Mouse (Mus musculus) cerebellum, adult 9-11 months (tissue): ENCODE data around the gene Crybg1.
A peak's percentile ranks its signal among the peaks of the same experiment; 100 is the strongest.
"Not testable (repeated sequence)": the region's sequence is repeated elsewhere in the genome, so short reads cannot be mapped to it uniquely, and the experiment has no call there.

ENCODE experiments used
- DNase-seq: peaks from one replicate; pipeline ENCODE4 v3.0.0; 2022

Gene Crybg1

DNA sequence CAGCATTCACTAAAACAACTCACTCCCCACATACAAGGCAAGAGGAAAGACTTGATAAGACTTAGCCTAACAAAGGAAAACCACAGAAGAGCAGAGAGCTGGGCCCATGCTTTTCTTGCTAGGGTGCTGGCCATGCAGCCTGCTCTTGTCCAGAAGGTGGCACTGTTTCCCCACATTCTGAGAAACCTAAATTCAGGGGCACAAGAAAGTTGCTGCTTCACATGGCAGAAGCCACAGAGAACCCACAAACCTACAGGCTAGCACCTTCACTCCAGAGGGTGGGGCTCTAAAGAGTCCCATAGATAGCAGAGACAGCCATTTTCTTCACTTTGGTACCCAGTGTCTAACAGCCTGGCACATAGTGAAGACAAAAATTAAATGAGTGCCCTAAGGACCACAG lies 194.7 kb downstream of the Crybg1 start:
- DNase-seq, result peak; percentile 7

DNA sequence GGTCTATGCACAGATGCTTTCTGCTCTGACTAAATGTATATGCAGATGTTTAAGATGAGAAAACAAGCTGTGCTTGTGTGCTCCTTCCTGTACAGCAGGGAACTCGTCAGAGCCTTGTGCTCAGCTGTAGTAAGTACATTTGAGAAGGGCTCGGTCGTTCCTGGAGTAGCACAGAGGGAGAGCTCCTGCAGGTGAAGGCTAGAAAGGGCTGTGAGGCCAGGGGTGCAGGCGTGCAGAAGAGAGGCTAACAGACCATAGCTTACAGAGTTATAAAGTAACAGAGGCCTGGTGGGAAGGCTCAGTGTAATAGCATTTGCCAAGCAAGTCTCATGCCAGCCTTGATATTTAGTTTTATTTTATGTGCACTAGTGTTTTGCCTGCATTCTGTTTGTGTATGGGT lies 203.2 kb downstream of the Crybg1 start:
- no peak for DNase-seq

DNA sequence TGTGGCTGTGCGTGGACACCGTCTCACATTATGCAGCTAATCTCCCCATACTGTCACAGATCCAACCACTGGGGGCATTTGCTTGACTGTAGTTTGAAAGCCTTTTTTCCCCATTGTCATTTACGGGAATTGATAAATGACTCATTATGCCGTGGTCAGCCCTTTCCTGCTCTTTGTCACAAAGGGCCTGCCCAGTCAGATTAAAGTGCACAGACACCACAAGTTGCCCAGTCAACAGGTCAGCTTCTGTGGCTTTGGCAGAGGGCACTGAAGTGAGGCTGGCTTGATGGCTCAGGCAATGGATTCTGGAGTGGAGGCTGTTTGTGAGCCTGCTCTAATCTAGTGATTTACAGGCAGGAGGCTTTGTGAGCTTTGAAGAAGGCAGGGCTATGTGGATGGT lies 204.9 kb downstream of the Crybg1 start:
- no peak for DNase-seq

GRCm38 (mm10) chr10:43939136-43939662 lies 209.5 kb downstream of the Crybg1 start:
- DNase-seq, result no peak

GRCm38 (mm10) chr10:43928596-43928995 lies 220.1 kb downstream of the Crybg1 start:
- DNase-seq, result peak; percentile 27

DNA sequence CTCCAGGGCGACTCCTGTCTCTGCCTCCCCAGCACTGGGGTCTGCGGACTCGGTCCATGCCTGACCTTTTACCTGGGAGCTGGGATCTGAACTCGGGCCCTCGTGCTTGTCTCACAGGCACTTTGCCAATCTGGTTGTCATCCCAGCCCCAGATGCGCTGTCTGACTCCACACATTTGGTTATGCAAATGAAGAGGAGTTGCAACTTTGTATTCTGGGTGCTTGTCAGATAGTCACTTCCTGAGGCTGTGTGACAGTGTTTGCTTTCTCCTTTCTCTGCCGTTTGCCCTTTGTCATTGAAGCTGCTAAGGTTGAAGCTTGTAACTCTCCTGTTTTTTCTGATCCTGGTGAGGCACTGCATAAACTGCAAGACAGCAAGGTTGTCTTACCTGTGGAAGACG lies 220.9 kb downstream of the Crybg1 start:
- no peak for DNase-seq

DNA sequence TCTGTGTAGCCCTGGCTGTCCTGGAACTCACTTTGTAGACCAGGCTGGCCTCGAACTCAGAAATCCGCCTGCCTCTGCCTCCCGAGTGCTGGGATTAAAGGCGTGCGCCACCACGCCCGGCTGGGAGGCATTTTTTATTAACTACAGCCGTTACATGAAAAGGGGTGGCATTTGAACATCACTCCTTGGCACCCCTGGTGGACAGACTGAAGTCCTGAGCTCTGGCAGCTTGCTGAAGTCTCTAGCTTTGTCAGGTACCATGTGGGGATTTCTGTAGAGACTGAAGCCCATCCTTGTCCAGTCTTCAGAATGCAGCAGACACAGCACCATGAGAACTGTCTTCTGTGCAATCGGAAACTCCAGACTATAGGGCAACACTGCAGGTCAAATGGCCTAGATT lies 222.9 kb downstream of the Crybg1 start:
- not testable (repeated sequence) for DNase-seq

GRCm38 (mm10) chr10:43923096-43923495 lies 225.6 kb downstream of the Crybg1 start:
- DNase-seq, result no peak

DNA sequence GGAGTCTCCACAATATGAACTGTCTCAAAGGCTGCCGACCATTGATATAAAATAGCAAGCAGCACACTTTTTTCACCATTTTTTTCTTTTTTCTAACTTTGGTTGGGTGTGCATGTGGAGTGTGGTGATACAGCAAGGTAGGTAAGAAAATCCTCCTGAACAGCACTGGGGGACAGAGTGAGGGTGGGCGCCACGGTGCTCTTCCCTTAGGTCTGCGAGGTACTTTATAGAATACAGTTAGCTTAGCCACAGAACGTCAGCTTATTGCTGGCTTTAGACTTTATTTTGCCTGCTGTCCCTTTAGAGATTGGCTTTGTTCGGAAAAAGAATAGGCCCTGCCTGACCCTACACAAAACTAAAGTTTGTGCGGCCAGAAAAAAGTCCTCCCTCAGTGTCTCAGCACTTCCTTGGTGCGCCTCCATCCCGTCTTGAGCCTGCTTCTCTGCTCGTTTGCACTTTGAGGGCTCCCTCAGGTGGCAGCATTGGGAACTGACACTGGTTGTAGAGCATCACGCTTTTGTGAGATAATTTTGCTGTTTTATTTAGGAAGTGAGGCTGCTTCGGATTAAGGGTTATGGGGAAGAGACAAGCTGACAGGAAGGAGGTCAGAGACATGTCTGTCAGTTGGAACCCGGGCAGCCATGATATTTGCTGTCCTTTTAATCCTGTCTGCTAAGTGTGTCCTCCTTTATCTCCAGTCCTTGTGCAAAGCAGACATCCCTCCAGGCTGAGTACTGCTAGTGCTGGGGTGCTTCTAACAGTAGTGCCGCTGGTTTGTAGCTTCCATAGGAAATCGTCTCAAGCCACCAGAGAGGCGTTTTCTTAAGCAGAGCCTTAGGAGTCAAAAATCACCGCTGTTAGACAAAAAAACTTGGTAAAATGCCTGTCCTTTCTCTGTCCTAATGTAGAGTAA lies 229.7 kb downstream of the Crybg1 start:
- DNase-seq, result peak; percentile 22

GRCm38 (mm10) chr10:43916737-43917136 lies 231.9 kb downstream of the Crybg1 start:
- DNase-seq, result no peak

DNA sequence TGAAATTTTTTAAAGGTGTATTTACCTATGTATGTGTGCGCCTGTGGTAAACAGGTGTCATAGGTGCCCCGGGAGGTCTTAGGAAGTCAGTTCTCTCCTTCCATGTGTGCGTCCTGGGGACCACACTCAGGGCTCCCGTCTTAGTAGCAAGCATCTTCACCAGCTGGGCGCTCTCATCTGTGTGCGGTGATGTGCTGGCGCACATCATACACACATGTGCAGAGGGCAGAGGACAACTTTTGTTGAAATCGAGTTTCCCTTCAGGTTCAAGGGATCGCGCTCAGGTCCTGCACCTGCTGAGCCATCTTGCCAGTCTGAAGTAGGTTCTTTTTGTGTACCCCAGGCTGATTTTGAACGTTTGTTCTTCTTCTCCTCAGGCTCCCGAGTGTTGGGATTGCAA lies 232.5 kb downstream of the Crybg1 start:
- no peak for DNase-seq

- DNase-seq, result no peak
Observed at GRCm38 (mm10) chr10:43912236-43912635, 236.4 kb downstream of the Crybg1 start.

DNA sequence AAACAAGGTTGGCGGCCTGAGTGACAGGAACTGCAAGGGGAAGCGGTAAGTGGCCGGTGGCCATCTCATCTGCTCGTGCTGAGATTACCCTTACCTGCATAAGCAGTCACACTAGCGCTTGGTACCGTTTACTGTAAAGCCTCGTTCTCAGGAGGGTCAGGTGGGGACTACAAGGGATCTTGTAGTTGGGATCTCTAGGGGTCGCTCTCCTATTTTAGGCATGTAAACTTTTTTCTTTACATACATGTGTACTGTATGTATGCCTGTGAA lies 237.8 kb downstream of the Crybg1 start:
- no peak for DNase-seq

DNA sequence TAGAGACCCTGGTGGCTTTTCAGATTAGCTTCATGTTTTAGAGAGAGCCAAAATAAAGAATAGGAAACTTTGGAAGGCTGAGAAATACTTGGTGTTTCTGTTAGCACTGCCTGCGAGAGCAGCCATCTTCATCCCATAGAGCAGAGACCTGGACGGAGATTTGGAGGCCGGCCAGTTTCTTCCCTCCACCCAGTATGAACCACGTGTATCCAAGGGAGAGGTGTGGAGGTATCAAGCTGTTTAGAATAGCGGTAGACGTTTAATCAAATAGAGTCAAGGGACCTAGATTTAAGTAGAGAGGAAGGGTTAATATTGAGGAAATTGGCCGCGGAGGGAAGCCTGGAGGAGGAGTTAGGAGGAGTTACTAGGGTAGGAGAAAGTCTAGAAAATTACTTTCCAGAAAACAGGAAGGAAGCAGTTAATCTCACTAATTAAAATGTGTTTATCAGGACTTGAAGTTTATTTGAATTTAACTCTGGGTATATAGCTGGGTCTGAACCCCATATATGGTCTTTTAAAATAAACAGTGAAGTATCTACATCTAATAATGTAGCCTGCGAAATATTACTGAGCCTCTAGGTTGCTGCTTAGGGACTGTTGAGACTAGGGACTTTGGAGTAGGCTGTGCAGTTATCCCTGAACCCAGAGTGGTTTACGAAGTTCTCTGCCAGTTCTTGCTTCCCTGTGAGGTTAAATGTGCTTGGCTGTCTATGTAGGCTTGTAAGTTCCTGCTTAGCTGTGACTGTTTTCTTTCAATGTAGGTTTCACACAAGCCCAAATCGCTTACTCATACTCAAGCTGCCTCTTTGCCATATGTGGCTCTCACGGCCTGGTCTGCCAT lies 238.4 kb downstream of the Crybg1 start:
- no peak for DNase-seq

- no peak for DNase-seq
Observed at GRCm38 (mm10) chr10:43904569-43904968, 244.1 kb downstream of the Crybg1 start.

DNA sequence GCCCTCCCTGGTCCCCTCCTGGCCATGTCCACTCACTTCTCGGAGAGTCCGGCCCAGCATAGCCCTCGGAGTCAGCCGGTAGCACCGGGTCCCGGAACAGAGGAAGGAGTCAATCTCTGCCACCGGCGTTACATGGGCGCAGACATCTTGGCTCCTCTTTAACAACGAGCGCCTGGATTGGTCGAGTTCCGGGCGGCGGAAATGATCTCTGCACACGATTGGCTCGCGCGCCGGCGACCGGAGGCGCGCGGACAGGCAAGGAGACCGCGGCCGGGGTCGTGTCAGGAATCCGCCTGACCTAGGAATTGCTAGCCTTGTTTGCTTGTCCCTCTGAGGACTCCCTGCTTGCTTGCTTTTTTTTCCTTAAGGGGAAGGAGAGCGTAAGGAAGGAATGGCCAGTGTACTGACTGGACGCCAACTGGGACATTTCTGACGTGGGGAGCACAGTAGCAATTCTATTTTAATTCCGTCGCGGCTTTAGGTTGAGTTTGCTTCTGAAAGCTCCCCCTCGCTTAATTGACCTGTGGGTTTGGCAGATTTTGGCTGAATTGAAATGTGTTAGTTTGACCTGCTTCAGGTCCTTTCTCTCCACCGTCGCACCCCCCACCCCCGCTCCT lies 247.0 kb downstream of the Crybg1 start, which contains the start of the genes Qrsl1 and Rtn4ip1:
Gene Qrsl1 (minus strand): TSS at position 168 of the 617 bp plus-strand sequence.
Gene Rtn4ip1 (plus strand): TSS at position 230 of the 617 bp plus-strand sequence.
- DNase-seq, result peak; percentile 93

GRCm38 (mm10) chr10:43900883-43901570 lies 247.6 kb downstream of the Crybg1 start:
- DNase-seq, result peak; percentile 8
